Mouse (Mus musculus): ENCODE results near the gene Pi4k2a.
A peak's percentile ranks its signal among the peaks of the same experiment; 100 is the strongest.

The Pi4k2a gene

GRCm38 (mm10) chr19:42135070-42135469 lies 44.8 kb downstream of the Pi4k2a start:
- no peak for DNase-seq (ENCODE audit: low read depth)

- DNase-seq (ENCODE audit: low read depth) = no peak
Observed at GRCm38 (mm10) chr19:42136126-42136525, 45.9 kb downstream of the Pi4k2a start.

DNA sequence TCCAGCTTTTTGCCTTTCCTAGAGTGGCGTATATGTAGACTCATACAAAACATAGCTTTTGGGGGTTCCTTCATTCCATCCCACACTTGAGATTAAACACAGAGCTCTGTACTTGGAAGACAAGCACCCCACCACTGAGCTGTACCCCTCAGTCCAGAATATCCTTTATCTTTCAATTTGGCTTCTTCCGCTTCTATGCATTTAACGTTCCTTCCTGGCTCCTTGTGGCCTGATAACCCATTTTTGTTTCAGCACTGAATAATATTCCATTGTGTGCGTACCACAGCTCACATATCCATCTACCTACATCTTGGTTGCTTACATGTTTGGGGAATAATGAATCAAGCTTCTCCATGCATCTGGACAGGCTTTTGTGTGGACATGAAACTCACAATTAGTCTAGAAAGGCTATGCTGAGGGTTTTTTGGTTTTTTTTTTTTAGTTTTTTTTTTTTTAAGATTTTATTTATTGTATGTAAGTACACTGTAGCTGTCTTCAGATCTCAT lies 47.0 kb downstream of the Pi4k2a start:
- no peak for DNase-seq (ENCODE audit: low read depth)

- no peak for DNase-seq (ENCODE audit: low read depth)
Observed at GRCm38 (mm10) chr19:42138517-42139285, 48.4 kb downstream of the Pi4k2a start.

DNA sequence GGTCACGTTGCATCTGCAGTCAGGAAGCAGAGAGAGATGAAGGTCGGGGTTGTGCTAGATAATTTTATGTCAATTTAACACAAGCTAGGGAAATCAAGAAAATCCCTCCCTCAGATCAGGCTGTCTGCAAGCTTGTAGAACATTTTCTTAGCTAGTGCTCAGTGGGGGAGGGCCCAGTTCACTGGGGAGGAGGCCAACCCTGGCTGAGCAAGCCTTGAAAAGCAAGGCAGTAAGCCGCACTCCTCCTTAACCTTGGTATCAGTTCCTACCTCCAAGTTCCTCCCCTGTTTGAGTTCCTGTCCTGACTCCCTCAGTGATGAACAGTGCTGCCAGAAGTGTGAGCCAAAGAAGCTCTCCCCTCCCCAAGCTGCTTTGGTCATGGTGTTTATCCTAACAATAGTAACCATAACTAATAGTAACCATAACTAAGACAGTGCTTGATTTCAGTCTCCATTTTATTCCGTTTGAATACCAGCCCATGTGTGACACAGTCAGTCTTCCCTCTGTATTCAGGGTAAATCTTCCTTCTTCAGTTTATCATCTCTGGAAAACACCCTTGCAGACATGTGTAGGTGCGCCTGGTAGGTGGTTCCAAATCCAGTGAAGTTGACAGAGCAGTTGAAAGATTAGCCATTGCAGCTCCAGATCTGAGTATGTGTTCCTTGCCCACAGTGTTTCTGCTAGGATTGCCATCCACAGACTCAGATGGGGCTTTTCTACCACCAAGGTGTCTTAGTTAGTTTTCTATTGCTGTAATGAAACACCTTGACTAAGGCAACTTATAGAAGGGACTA lies 49.7 kb downstream of the Pi4k2a start:
- no peak for DNase-seq (ENCODE audit: low read depth)

DNA sequence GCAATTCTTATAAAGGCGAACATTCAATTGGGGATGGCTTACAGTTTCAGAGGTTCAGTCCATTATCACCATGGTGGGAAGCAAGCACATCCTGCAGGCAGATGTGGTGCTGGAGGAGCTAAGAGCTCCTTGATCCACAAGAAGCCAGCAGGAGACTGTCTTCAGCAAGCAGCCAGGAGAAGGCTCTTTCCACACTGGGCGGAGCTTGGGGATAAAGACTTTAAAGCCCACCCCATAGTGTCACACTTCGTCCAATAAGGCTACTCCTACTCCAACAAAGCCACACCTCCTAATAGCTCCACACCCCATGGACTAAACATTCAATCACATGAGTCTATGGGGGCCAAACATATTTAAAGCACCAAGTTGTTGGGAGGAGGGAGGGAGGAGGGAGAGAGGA lies 51.7 kb downstream of the Pi4k2a start:
- DNase-seq (ENCODE audit: low read depth) = no peak

GRCm38 (mm10) chr19:42142757-42143156 lies 52.5 kb downstream of the Pi4k2a start:
- DNase-seq (ENCODE audit: low read depth) = no peak

- no peak for DNase-seq (ENCODE audit: low read depth)
Observed at GRCm38 (mm10) chr19:42144067-42144466, 53.8 kb downstream of the Pi4k2a start.

DNA sequence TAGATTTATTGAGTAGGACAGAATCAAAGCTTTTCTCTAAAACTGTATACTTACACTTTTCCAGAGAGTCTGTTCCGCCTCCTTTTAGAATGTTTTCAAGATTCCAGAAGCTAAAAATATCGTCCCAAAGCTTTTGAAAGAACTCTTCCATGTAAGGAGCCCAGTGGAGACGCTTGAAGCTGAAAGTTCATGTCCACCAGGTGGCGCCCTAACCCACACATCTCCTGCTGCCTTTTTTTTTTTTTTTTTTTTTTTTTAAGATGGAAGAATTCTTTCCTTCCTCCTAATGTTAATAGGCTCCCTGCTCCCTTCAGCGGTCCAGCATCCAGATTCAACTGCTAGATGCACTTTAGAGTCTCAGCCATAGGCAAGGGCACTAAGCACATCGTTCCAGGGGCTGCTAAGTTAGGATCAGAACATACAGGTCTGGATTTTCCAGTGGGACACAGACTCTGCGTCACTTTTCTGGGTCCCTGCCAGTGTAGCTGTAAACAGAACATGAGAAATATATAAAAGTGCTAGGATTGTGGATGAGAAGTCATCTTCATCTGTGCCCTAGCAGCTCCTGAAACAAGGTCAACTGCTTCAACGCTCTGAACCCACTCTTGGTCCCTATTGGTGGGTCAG lies 54.4 kb downstream of the Pi4k2a start:
- DNase-seq (ENCODE audit: low read depth) = peak; percentile 64

GRCm38 (mm10) chr19:42145210-42145609 lies 54.9 kb downstream of the Pi4k2a start:
- no peak for DNase-seq (ENCODE audit: low read depth)

DNA sequence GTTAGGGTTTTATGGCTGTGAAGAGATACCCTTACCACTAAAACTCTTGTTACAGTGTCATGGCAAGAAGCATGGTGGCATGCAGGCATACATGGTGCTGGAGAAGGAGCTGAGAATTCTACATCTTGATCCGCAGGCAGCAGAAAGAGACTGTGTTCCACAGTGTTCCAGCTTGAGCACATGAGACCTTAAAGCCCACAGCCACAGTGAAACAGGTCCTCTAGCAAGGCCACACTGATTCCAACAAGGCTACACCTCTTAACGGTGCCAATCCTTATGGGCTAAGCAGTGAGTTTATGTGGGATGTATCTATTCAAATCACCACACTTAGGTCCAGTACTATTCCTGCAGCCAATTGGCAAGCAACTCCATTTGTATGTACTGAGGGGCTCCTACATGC lies 55.5 kb downstream of the Pi4k2a start:
- no peak for DNase-seq (ENCODE audit: low read depth)

DNA sequence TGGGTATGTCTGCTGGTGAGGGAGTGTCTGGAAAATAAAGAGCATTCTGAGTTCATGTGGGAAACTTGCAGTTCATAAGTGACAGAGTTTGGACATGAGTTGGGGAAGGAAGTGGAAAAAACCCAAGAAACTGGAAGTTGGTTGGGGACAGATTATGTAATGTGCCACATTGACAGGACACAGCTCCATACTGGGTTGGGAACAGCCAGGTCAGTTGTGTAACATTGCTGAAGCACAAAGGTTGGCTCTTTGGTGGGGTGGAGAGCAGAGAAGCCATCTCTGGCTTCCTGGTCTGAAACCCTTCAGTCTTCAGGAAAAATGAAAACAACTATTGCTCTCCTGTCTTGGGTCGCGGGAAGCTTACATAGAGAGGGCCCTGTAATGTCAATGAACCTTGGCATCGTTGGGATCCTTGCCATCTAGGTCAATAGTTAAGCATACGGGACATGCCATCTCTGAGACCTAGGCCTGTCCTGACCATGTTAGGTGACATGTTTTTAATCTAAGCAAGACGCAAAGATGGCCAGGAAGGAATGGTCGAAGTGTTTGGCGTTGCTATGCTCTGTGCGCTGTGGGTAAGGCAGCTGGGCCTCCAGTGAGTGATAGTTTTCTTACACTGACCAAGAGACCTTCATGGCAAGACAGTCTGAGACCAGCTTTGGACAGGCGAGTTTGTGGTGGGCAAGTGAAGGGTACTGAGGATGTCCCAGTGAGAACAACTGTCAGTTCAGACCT lies 56.2 kb downstream of the Pi4k2a start:
- no peak for DNase-seq (ENCODE audit: low read depth)

- DNase-seq (ENCODE audit: low read depth) = peak; percentile 79
Observed at GRCm38 (mm10) chr19:42147170-42147768, 57.0 kb downstream of the Pi4k2a start, which contains the start of gene Marveld1. TSS of gene Marveld1 (plus strand) at chr19:42147400.

DNA sequence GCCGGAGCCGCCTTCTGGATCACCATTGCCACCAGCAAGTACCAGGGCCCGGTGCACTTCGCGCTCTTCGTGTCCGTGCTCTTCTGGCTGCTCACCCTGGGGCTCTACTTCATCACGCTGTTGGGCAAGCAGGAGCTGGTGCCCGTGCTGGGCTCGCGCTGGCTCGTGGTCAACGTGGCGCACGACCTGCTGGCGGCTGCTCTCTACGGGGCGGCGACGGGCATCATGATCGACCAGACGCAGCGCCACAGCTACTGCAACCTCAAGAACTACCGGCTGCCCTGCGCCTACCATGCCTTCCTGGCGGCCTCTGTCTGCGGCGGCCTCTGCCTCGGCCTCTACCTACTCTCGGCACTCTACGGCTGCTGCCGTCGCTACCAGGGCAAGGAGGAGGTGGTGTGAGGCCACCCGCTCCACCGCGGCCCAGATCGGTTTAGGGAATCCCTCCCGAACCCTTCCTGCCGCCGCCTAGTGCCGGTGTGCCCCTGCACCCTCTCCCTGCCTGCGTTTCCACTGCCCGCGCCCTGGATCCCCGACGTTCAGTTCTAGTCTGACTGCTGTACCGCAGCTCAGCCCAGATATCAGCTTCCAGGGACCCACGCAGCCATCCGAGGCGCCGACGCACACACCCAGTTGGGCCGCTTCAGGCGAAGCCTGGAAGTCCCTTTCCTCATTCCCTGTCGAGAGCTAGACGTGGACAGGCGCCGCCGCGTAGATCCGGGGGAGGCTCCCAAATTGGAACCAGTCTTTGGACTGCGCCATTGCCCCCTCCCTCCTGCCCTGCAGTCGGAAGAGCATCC lies 57.7 kb downstream of the Pi4k2a start:
- DNase-seq (ENCODE audit: low read depth) = no peak

DNA sequence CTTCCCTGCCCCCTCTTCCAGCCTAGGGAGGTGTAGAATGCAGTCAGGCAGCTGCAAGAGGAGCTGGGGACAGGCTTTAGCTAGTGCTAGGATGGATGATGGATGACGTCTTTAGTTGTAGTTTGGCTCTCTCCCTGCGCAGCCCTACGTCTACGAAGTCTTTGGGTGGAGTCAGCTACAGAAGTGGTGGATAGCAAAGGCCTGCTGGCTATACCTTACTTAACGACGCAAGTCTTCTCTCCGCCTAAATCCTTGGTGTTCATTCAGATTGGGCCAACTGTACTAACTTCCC lies 58.2 kb downstream of the Pi4k2a start:
- DNase-seq (ENCODE audit: low read depth) = no peak

- DNase-seq (ENCODE audit: low read depth) = peak; percentile 89
Observed at GRCm38 (mm10) chr19:42151990-42152389, 61.7 kb downstream of the Pi4k2a start.

GRCm38 (mm10) chr19:42157493-42158237 lies 67.4 kb downstream of the Pi4k2a start:
- DNase-seq (ENCODE audit: low read depth) = no peak

DNA sequence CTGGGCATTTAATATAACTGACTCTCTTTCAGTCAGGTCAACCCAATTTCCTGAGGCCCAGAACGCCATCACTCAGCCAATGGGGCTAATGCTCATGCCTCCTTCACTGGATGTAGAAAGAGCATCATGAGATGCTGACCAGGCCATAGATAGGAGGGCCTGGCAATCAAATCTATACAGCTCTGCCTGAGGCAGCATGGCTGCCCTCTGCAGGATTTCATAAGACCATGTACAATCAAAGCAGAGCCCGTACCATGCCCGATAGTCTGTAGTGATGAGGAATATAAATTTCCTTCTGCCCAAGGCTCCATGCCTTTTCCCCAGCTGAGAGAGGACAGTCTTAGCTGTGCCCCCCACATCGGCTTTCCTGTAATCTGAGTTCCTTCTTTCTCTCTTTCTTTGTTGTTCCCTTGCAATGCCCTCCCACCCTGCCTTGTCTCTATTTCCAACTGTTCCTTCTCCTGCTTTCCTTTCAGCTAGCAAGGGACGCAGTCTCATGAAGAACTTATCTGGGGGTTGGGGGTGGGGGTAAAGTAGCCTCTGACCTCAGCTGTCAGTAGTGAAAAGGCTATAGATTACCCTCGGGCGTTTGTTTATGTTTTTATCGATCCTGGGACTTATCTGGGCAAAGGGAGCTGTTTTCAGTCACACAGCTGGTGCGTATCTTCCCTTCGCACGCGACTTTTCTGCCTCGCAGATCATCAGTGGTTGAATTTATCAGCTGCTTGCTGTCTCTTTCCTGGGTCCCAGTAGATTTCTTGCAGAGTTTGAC lies 68.2 kb downstream of the Pi4k2a start:
- DNase-seq (ENCODE audit: low read depth) = no peak

DNA sequence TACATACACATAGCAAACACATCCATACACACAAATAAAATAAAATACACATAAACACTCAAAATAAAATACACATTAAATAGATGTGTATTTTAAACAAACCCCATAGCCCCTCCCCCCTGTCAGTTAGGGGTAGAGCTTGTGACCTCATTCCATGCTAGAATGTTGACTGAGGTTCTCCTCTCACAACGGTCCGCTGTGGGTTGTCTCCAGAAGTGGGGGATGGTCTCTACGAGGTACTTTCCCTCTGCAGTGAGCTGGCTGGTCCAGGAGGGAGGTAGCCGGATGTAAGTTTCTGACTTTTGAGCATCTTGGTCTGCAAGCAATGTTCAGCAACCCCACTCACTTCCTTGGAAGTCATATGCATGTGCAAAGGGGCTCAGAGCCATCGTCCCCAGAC lies 73.5 kb downstream of the Pi4k2a start, which contains the start of gene Zfyve27:
Gene Zfyve27 (plus strand): TSS at position 188 of the 400 bp plus-strand sequence.
- DNase-seq (ENCODE audit: low read depth) = no peak

Data from fibroblast of lung, adult 2 months (primary cell).